Mouse (Mus musculus) olfactory bulb, adult 2 months (tissue): Measurements from ENCODE around the gene Prokr2.

Source experiments
- CTCF ChIP-seq: fragments of 200-500 bp; IDR thresholded peaks from 2 replicates; pipeline ENCODE4 v1.5.1; 2012; ENCODE audit warnings: low read depth, mild to moderate bottlenecking, low read length, moderate library complexity; ENCODE audit not compliant: insufficient read depth
- POLR2A ChIP-seq: fragments of 200-500 bp; IDR thresholded peaks from 2 replicates; pipeline ENCODE4 v1.6.1; 2012; ENCODE audit warnings: mild to moderate bottlenecking, low read depth, low read length, moderate library complexity; ENCODE audit not compliant: insufficient read depth

- TF ChIP-seq CTCF (no peak), POLR2A (no peak)
Observed at GRCm38 (mm10) chr2:132423411-132424047, 38.3 kb upstream of the Prokr2 start.
